Mouse (Mus musculus) heart, embryonic 11.5 days (tissue): ENCODE results near the gene Homer2. TPM values are rescaled to one million over a fixed set of nuclear protein-coding genes. Genes with fewer than 3 reads are reported as not detected.

Source experiments
- ATAC-seq: fragments of 200-750 bp; cut with Nextera tagmentation; replicated peaks from 2 replicates; pipeline ENCODE4 v1.8.0; 2017; ENCODE audit warnings: moderate library complexity; ENCODE audit not compliant: insufficient number of reproducible peaks, low FRiP score, low TSS enrichment
- H3K27ac ChIP-seq: fragments of 300-500 bp; sonication (generic); 2 replicates; pipeline ENCODE4 v1.5.1; 2014; ENCODE audit warnings: mild to moderate bottlenecking, low read depth, low read length
- H3K27me3 ChIP-seq: fragments of 300-500 bp; sonication (generic); 2 replicates; pipeline ENCODE4 v1.6.1; 2014; ENCODE audit warnings: mild to moderate bottlenecking, low read length, mixed read lengths; ENCODE audit not compliant: control insufficient read depth, insufficient read depth
- H3K36me3 ChIP-seq: fragments of 300-500 bp; sonication (generic); 2 replicates; pipeline ENCODE4 v1.6.1; 2014; ENCODE audit warnings: mild to moderate bottlenecking, low read length, moderate library complexity, mixed read lengths; ENCODE audit not compliant: control insufficient read depth, insufficient read depth
- H3K4me1 ChIP-seq: fragments of 300-500 bp; sonication (generic); 2 replicates; pipeline ENCODE4 v1.6.1; 2014; ENCODE audit warnings: low read length; ENCODE audit not compliant: control insufficient read depth, insufficient read depth
- H3K4me2 ChIP-seq: fragments of 300-500 bp; sonication (generic); 2 replicates; pipeline ENCODE4 v1.6.1; 2014; ENCODE audit warnings: mild to moderate bottlenecking, moderate library complexity
- H3K4me3 ChIP-seq: fragments of 300-500 bp; sonication (generic); 2 replicates; pipeline ENCODE4 v1.5.1; 2014; ENCODE audit warnings: low read depth, low read length
- H3K9ac ChIP-seq: fragments of 300-500 bp; sonication (generic); 2 replicates; pipeline ENCODE4 v1.6.1; 2014; ENCODE audit warnings: mild to moderate bottlenecking, low read depth, low read length, moderate library complexity
- H3K9me3 ChIP-seq: fragments of 300-500 bp; sonication (generic); replicated peaks from 2 replicates; pipeline ENCODE4 v1.6.1; 2016; ENCODE audit warnings: low read length; ENCODE audit not compliant: control insufficient read depth
- WGBS: fragments of 180-500 bp; shearing (Covaris S2); extraction: QIAGEN DNeasy Blood & Tissue Kit; methylation state at CpG from one replicate; pipeline ENCODE4 v1.1.7; 2014; ENCODE audit not compliant: insufficient replicate concordance; 5-methylcytosine and 5-hydroxymethylcytosine counted together
- polyA plus RNA-seq: library from polyadenylated mRNA; unstranded; fragments of >200 nt; fragmentation: Nextera tagmentation; extraction: Ambion mirVana; gene quantifications from 2 replicates; pipeline ENCODE4 v1.2.1, GENCODE M21; 2014

Homer2 gene
- polyA plus RNA-seq, 1 experiment from 2014 or later = 121 TPM

DNA sequence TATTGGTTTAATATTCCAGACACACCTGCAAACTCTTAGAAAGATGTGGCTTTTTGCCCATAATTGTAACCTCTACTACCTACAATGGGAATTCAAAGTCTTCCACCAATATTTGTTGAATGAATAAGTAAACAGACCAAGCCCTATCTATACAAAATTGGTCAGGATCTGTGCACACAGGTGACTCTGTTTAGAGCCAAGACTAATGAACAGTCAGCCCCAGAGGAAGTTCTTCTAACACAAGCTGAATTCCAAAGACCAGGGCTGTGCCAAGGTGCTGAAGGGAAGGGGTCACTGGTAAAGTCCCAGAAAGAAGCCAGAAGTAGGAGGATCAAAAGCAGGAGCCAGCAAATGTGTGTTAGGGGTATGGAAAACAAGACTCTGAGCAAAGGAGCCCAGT is 838 bp upstream of the Homer2 start:
- no peak overlapping the region for H3K9ac ChIP-seq
- 0 out of 2 replicates have a peak, but pooled peaks cover 3% of the 10 kb centered on the region for H3K9me3 ChIP-seq
- no peak overlapping the region for H3K4me2 ChIP-seq
- no peak for ATAC-seq
- peaks cover 12% of the 10 kb centered on the region; the same call in 1 of the 2 replicates for H3K27me3 ChIP-seq
- H3K4me3 ChIP-seq = no peak overlapping the region
- no peaks in the 10 kb centered on the region for H3K36me3 ChIP-seq
- peaks cover 13% of the 10 kb centered on the region for H3K4me1 ChIP-seq
- no peak overlapping the region for H3K27ac ChIP-seq

- Histone ChIP-seq H3K4me1 (peaks cover 26% of the 10 kb centered on the region), H3K4me2 (peak overlapping the region; percentile 89), H3K9me3 (0 out of 2 replicates have a peak, but pooled peaks cover 3% of the 10 kb centered on the region), H3K27me3 (peaks cover 12% of the 10 kb centered on the region; the same call in 1 of the 2 replicates), H3K4me3 (peak overlapping the region; percentile 86), H3K9ac (peak overlapping the region; percentile 93), H3K36me3 (no peaks in the 10 kb centered on the region), H3K27ac (peak overlapping the region; percentile 89)
- ATAC-seq = peak; percentile 67
- under 1% methylated on average over 91 of the region's 114 CpGs for WGBS
Observed at GRCm38 (mm10) chr7:81706416-81707391, 623 bp downstream of the Homer2 start.

DNA sequence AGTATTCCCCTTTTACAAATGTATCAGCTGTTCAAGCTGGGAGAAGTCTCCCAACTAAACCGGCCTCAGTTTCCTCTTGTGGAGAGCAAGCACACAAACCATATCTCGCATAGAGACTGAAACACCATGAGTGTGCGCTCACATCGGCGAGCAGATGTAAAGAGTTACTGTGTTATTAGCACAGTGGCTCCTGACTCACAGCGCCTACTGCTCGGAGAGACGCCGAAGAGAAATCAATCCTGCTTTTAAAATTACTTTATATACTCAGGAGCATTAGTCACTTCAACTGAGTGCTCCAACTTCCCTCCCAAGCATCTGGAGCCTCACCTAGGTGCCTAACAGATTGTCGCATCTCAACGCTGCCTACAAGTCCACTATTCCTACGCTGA is 1.3 kb downstream of the Homer2 start:
- Histone ChIP-seq H3K9me3 (0 out of 2 replicates have a peak, but pooled peaks cover 3% of the 10 kb centered on the region), H3K4me2 (peak overlapping the region; percentile 89), H3K4me1 (peaks cover 31% of the 10 kb centered on the region), H3K27me3 (peaks cover 12% of the 10 kb centered on the region; the same call in 1 of the 2 replicates), H3K9ac (peak overlapping the region; percentile 93), H3K36me3 (no peaks in the 10 kb centered on the region), H3K4me3 (peak overlapping the region; percentile 86), H3K27ac (peak overlapping the region; percentile 89)
- 33% methylated on average over 12 of the region's 12 CpGs for WGBS
- no peak for ATAC-seq

DNA sequence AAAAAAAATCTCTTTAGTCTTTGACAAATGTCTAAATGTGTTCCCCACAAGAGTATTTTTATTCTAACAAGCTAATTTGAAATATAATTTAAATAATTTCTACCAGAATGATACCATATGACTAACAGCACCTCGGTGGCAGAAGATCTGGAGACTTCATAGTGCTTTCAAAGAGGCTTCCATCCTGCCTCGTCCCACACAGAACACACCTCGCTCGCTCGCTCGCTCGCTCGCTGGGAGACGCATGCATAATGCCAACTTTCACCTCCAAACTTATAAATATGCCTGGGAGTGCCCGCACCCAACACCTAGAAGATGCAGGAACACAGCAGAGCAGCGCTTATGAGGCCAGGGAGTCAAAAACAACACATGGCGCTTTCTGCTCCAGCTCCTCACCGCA is 9.0 kb downstream of the Homer2 start:
- Histone ChIP-seq H3K36me3 (no peaks in the 10 kb centered on the region; the same call in 1 of the 2 replicates), H3K9me3 (no peaks in the 10 kb centered on the region), H3K4me1 (peaks cover 29% of the 10 kb centered on the region), H3K9ac (no peak overlapping the region), H3K4me3 (no peak overlapping the region), H3K27ac (no peak overlapping the region), H3K4me2 (no peak overlapping the region), H3K27me3 (no peaks in the 10 kb centered on the region)
- no peak for ATAC-seq
- 85% methylated on average over 13 of the region's 13 CpGs for WGBS

DNA sequence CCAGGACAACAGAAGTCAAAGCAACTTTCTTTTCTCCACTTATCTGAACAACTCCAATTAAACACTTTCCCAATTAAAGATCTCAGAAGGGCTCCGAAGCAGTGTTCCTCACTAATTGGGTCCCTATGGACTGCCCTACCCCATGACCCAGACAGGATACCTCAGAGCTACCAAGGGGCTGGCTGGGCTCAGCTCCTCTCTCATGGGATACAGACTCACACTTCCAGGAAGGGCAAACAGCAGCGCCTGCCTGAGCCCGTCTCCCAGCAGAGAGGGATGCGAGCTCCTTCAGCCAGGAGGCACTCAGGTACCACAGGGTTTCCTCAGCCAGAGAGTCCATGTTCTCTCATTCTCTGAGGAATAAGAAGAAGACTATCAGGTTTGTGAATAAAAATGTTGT is 9.4 kb downstream of the Homer2 start:
- Histone ChIP-seq H3K4me2 (no peak overlapping the region), H3K4me3 (no peak overlapping the region), H3K9me3 (no peaks in the 10 kb centered on the region), H3K9ac (no peak overlapping the region), H3K36me3 (no peaks in the 10 kb centered on the region; the same call in 1 of the 2 replicates), H3K27me3 (no peaks in the 10 kb centered on the region), H3K4me1 (peaks cover 25% of the 10 kb centered on the region), H3K27ac (no peak overlapping the region)
- ATAC-seq = no peak
- WGBS = 64% methylated on average over 4 of the region's 4 CpGs

DNA sequence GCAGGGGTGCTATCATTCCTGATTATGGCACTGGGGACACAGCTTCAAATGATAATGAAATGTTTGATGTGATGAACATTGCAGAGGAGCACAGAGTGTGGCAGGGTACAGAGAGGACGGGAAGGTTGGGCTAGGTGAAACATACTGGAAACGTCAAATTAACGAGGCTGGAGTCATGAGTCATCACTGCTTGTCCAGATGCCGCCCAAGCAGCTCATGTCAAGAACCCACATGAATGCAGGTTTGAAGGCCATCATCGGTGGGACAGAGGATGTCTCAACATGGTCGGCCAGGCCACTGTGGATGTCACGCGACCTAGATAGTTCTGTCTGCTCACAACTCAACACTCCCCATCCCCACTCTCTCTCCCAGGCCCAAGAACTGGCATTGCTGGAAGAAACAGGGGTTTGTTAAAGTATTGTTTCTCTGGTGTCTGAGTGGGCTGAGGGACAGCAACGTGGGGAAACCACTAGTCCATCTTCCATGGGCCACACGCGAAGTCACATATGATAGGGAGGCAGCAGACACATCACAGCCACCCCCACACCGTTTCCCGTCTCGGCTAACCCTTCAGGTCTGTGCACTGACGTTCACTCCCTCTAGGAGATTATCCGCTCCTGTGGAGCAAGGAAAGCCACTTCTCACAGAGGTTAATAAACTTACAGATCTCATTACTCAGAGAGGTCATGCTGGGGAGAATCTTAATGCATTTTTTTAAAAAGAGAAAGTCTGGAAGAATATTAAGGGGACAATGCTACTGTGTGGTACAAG is 11.4 kb downstream of the Homer2 start:
- Histone ChIP-seq H3K36me3 (no peaks in the 10 kb centered on the region; the same call in 1 of the 2 replicates), H3K4me1 (peaks cover 20% of the 10 kb centered on the region), H3K9ac (no peak overlapping the region), H3K27me3 (no peaks in the 10 kb centered on the region), H3K27ac (no peak overlapping the region), H3K9me3 (no peaks in the 10 kb centered on the region), H3K4me3 (no peak overlapping the region), H3K4me2 (no peak overlapping the region)
- WGBS = 69% methylated on average over 16 of the region's 16 CpGs
- ATAC-seq = no peak

GRCm38 (mm10) chr7:81691067-81691466 is 16.3 kb downstream of the Homer2 start:
- Histone ChIP-seq H3K27ac (no peak overlapping the region), H3K4me1 (peaks cover 41% of the 10 kb centered on the region), H3K36me3 (no peaks in the 10 kb centered on the region; the same call in 1 of the 2 replicates), H3K27me3 (no peaks in the 10 kb centered on the region), H3K4me2 (0 out of 2 replicates have a peak overlapping the region, but pooled peaks have one; percentile 8), H3K4me3 (no peak overlapping the region), H3K9ac (no peak overlapping the region), H3K9me3 (no peaks in the 10 kb centered on the region)
- 68% methylated on average over 5 of the region's 5 CpGs for WGBS
- peak; percentile 78 for ATAC-seq

DNA sequence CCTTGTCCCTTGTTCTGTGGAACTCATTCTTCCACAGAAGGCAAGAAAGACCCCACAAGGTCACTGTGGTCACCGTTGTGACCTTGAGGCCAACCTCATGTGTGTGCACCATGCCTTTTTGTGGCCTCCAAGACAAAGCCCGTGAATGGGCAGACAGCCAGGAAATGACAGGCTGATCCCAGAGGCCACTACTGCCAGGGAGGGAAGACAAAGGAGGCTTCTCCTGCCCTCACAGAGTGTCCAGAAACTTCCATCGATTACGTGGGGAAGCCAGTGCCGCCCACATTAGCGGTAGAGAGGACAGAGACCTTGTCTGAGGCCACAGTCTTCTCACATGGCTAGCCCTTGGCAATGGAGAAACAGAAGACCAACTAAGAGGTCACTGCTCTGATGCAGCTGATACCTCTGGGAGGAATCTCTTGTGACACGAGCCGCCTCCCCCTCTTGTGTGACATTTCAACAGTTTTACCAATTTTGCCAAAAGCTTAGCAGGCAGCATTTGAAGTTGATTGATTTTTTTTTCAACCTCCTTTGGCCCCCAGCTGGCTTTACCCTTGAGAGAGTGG is 18.1 kb downstream of the Homer2 start:
- Histone ChIP-seq H3K36me3 (no peaks in the 10 kb centered on the region), H3K4me3 (no peak overlapping the region), H3K9ac (no peak overlapping the region), H3K4me1 (peaks cover 56% of the 10 kb centered on the region), H3K27me3 (no peaks in the 10 kb centered on the region), H3K4me2 (no peak overlapping the region), H3K9me3 (no peaks in the 10 kb centered on the region), H3K27ac (peak overlapping the region; percentile 57)
- no peak for ATAC-seq
- WGBS = 63% methylated on average over 8 of the region's 8 CpGs
